Mouse (Mus musculus) 3T3-L1 (cell line): ENCODE results near the gene Fxyd7.
A peak's percentile ranks its signal among the peaks of the same experiment; 100 is the strongest.

ENCODE experiments used
- DNase-seq: peaks from one replicate; pipeline ENCODE4 v3.0.0-alpha.2; 2015; ENCODE audit warnings: low read depth, low spot score

Fxyd7 gene

DNA sequence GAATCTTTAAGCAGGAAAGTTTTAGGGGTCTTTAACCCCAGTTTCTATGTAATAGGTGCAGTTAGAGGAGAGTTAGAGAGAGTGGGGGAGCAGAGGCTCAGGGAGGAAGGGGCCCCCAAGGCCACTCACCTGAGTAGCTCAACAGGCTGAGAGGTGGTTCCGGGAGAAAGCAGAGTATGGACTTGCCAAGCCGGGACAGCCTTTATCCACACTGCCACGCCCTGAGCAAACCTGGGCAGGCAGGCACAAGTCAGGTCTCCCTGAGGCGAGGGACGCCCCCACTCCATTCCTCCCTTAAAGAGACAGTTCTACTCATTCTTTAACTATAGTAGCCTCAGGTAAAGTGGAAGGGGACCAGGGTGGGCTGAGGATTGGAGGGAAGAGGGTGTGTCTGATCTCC is 25.2 kb upstream of the Fxyd7 start, which contains the start of gene Fxyd3:
Gene Fxyd3 (minus strand): TSS at position 213 of the 400 bp plus-strand sequence.
- no peak for DNase-seq

DNA sequence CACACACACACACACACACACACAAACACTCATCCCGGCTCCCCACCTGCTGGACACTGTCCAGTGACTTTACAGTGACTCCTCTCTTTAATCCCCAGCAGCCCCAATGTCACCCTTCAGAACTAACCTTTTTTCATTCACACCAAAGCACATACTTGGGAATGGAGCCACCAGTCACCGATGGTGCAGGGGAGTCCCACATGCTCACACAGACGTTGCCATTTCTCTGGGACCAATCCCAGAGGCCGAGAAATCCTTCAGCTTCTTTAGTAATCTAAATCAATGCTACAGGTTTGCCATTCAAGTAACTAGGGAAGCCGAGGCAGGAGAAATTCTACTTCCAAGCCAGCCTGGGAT is 23.4 kb upstream of the Fxyd7 start:
- DNase-seq: no peak

GRCm38 (mm10) chr7:31074061-31074712 is 22.9 kb upstream of the Fxyd7 start:
- no peak for DNase-seq

DNA sequence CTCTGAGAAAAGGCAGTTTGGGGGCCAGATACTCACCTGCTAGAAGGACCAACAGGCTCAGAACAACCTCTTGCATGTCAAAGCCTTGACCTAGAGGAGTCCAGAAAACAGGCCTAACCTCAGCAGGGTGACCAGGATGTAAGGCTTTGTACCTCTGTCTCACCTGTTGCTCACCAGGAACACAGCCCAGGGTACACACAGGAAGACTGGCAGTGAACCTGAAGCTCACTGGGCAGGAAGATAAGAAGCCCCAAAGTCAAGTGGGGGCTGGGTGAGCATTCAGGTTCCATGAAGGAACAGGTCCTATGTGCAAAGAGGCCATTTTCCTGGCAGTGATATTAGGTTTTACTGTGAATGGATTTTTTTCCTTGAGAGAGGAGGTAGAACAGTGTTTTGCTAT is 22.3 kb upstream of the Fxyd7 start:
- no peak for DNase-seq

DNA sequence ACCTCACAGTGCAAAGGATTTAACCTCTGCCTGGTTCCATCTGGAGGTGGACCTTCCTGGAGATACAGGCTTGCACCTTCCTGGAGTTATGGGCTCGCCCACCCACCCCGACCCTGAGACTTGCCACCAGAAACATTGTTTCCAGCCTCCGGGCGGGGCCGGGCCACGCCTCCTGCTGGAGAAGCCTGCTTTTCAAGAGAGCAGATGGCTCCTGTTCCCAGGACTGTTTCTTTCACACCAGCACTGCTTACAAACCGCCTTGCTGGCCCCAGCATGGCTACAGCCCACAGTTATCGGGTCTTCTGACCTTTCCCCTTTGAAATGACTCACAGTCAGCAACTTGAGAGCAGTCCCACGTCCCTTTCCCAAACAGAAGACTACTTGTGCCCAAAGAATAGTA is 21.1 kb upstream of the Fxyd7 start:
- no peak for DNase-seq

GRCm38 (mm10) chr7:31070324-31070723 is 19.1 kb upstream of the Fxyd7 start:
- no peak for DNase-seq

- DNase-seq: no peak
These were observed 18.2 kb upstream of the Fxyd7 start for GRCm38 (mm10) chr7:31069491-31069890.

- DNase-seq: peak; percentile 12
These were observed 16.6 kb upstream of the Fxyd7 start for GRCm38 (mm10) chr7:31067836-31068235.

GRCm38 (mm10) chr7:31063074-31063560 is 11.8 kb upstream of the Fxyd7 start:
- peak; percentile 69 for DNase-seq

GRCm38 (mm10) chr7:31060621-31061010 is 9.3 kb upstream of the Fxyd7 start:
- DNase-seq: no peak

- no peak for DNase-seq
These were observed 8.8 kb upstream of the Fxyd7 start for GRCm38 (mm10) chr7:31059919-31060620.

DNA sequence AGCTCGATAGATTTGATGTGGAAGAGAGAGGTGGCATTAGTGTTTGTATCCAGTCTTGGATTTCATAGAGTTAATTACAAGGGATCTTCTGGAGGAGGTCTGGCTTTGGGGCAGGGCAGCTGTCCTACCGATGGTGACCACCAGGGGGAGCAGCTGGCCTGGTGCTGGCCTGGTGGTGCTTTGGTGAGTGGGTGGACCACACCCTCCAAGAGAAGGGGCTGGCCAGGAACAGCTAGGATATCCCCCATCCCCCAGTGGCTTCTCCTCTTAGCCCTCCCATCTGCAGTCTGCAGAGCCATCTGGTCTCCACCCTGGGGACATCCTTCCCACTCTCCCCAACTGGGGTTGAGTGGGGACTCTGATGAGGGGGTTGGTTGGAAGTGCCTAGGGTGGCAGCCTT is 7.8 kb upstream of the Fxyd7 start, which contains the start of gene Lgi4:
Gene Lgi4 (plus strand): TSS at position 235 of the 400 bp plus-strand sequence.
- DNase-seq: peak; percentile 71

GRCm38 (mm10) chr7:31058211-31058610 is 6.9 kb upstream of the Fxyd7 start:
- DNase-seq: no peak

GRCm38 (mm10) chr7:31057730-31058129 is 6.5 kb upstream of the Fxyd7 start:
- no peak for DNase-seq

- DNase-seq: no peak
These were observed 5.8 kb upstream of the Fxyd7 start, which contains the start of gene Fxyd1 for GRCm38 (mm10) chr7:31057071-31057470. TSS of gene Fxyd1 (minus strand) at chr7:31057199.

DNA sequence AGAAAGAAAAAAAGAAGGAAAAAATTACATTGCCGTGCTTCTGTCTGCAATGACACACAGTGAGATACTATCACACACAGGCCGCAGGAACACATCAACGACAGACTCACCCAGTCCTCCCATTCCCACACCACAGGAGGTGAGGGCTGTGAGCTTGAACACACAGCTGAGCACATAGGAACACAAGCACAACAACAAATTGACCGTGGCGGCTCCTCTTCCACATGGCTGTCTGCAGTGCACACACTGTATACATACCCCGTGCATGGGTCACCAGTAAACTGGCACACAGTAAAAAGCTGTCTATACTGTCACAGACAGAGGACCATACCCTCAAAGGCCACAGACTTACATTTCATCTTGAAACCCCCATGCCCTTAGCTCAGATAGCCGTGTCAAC is 5.2 kb upstream of the Fxyd7 start:
- DNase-seq: no peak

DNA sequence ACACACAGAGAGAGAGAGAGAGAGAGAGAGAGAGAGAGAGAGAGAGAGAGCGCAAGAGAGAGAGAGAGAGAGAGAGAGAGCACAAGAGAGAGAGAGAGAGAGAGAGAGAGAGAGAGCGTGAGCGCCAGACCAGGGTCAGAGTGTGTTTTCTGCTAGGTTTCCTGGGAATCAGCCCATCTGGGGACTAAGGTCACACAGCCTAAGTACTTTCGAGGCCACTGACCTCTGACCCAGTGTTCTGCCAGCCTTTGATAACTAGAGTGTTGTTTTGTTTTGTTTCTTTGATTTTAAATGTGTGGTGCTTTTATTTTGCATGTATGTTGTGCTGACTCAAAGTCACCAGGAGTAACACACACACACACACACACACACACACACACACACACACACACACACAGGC is 4.6 kb upstream of the Fxyd7 start:
- DNase-seq: no peak

GRCm38 (mm10) chr7:31055354-31055824 is 4.1 kb upstream of the Fxyd7 start:
- DNase-seq: no peak

- no peak for DNase-seq
These were observed 3.5 kb upstream of the Fxyd7 start for GRCm38 (mm10) chr7:31054661-31055320.

DNA sequence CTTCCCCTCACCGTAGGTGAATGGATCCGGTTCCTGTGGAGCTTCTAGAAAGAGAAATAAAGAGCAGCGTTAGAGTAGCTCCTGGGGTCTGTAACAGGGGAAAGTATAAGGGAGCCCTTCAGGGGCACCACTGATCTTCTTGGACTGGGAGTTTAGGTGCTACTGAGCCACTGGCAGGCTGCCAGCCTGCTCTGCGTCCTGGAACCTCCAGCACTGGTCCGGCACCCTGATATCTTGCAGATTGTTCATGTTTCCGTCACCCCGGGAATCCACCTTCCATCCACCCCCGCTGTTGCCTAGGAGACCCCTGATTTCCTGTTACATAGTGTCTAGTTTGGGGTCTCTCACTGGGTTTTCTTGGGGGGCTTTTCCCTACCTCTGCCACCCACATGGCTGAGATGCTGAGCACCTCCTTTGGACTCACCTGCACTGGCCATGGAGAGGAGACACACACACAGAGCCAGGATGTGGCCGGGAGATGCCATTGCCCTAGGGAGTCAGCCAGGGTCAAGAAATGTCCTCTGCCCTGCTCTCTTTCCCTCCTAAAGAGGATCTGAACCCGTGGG is 2.7 kb upstream of the Fxyd7 start:
- DNase-seq: no peak

DNA sequence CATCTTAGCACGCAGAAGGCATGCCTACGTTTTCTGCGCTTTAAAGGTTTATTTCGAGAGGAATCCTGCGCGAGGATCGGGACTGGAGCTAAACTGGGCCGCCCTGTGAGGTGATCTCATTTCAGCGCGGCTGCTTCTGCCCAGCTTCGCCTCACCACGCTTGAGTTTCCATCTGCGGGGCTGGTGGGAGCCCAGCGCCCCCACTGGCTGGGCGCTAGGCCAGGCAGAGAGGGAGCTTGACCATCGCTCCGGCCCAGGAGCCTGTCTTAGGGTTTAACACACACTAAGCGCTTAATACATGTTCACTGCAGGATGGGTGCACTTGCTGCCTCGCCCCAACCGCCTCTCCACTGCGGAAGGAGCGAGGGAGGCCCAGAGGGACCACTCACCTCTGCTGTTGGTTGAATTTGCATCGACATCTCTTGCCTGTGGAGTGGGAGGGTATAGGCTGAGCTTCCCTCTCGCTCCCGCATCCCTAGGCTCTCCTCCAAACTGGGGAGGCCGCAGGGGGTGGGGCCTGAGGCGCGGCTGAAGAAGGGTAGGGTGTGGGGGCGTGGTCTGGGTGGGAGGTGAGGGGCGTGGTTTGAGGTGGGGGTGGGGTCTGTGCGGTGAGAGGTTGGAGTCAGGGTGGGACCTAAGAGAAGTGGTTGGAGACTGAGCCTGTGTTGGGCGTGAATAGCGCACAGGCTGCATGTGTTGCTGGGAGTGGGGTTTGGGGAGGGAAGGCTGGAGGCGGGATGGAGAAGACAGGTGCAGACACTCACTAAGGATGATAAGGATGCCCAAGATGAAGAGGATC is 1.6 kb upstream of the Fxyd7 start:
- no peak for DNase-seq
